Mouse (Mus musculus) gastrocnemius, postnatal 14 days (tissue): Measurements from ENCODE around the gene Slc9b2. TPM values are rescaled to one million over a fixed set of nuclear protein-coding genes. Genes with fewer than 3 reads are reported as not detected.

ENCODE experiments used
- DNase-seq: peaks from one replicate; pipeline ENCODE4 v3.0.0; 2021; ENCODE audit warnings: mixed read lengths
- intact Hi-C: fragments of 180-260 bp; cut with DNase I; formaldehyde crosslinking; loops from one replicate; pipeline ENCODE4 v1.15.1; 2025; ENCODE audit warnings: low total_unique reads
- total RNA-seq, 2 experiments: library from RNA; stranded (reverse); gene quantifications; 2 replicates each; pipeline ENCODE4 v1.2.3; 2021

The Slc9b2 gene
- total RNA-seq, 2 experiments from 2014 or later, result 0.29 to 0.33 TPM

GRCm38 (mm10) chr3:135304060-135304459, 3.4 kb upstream of the Slc9b2 start:
- no peak for DNase-seq

DNA sequence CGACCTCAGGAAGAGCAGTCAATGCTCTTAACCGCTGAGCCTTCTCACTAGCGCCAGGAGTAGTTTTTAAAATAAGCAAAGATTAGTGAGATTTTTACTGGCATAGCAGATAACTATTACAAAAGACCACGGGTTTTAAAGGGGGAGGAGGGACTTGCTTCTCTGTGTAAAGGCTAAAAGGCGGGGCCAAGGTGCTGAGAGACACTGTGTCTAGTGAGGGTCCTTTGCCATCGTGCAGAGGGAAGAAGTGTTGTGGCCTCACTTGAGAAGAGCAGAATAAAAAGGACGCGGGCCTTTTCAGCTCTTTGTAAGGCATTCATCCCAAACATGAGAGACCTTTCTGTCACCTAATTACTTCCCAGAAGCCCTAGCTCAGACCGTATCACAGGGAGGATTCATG, 2.9 kb upstream of the Slc9b2 start:
- no peak for DNase-seq
- intact Hi-C loops, result no loop called here

More at GRCm38 (mm10) chr3:135304060-135304459, 3.4 kb upstream of the Slc9b2 start:
- intact Hi-C loops, result no loop called here

DNA sequence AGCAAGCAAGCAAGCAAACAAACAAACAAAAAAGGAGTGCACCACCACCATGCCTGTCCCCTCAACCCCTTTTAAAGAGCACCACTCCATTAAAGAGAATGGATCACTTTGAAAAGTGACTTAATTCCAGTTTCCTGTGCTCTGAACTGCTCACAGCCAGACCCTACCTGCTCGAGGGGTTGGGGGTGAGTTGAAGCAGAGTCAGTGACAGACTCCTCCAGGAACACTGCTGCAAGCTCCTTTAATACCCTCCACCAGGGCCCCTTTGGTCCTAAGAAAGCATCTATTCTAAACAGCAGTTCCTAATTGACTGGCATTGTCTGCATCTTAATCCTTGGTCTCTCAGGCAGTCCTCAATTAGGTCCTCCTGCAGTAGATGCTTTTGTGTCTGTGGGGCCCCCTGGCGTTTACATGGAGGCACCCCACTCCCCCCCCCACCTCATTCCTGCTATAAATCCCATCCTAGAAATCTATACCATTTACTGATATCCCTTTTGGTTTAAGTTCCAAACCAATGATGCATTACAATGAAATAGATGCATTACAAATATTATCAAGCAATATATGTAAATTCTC, 5.5 kb downstream of the Slc9b2 start:
- intact Hi-C loops, result no loop called here
- DNase-seq, result no peak

DNA sequence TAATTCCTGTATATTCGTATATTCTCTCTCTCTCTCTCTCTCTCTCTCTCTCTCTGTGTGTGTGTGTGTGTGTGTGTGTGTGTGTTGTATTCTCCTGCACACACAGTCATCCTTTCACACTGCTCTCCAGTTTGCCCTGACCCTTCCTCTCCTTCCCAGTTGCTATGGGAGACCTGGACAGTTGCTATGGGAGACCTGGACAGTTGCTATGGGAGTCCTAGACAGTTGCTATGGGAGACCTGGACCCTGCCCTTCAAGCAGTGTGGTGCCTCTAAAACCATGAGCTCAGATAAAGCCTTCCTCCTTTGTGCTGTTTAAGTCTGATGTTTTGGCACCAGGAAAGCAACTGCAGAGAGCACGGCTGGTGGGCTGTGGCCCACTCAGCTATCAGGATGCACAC, 6.2 kb downstream of the Slc9b2 start:
- intact Hi-C loops, result no loop called here
- DNase-seq, result no peak

GRCm38 (mm10) chr3:135314811-135315210, 7.3 kb downstream of the Slc9b2 start:
- DNase-seq, result no peak
- intact Hi-C loops, result no loop called here

DNA sequence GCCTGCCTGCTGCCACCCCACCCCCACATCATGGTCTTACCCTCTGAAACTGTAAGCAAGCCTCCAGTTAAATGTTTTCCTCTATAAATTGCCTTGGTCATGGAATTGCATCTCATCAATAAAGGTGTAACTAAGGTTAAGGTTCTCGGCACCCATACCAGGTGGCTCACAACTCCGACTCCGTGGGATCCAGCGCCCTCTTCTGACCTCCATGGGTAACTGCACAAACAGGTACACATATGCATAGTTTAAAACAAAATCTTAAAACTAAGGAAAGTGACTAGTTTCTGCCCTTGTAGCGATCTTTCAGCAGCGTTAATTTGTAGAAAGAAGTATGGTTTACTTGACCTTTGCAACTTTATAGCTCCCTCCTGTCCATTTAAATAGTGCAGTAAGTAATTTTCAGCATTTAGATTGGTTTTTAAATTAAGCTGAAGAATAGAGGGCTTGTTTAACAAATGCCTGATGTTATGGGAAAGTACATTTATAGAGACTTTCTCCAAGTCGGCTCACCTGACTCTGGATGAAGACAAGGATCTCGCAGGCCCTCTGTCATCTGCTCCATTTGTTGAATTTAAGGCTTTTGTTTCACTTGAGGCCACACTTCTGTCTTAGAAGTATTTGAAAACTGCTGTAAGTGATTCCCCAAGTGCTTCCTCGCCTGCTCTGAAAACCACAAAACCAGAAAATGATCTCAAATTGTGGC, 8.4 kb downstream of the Slc9b2 start:
- intact Hi-C loops, result no loop called here
- DNase-seq, result no peak

DNA sequence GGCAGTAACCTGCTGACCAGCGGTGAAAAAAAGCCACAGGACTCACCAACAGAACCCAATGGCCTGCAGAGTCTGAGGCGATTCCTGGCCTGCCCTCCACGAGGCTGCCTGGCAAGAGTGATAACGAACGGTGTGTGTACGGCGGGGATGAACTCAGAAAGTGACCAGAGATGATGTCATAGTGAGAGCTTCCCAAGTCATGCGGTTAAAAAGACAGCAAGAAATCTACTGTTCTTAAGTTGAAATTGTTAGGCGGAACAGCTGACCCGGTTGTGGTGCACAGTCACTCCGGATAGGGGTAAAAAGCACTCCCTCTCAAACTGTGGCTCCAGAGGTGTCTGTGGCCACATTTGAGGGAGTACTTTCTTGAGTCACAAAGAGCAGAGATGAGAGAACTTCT, 10.8 kb downstream of the Slc9b2 start:
- intact Hi-C loops, result no loop called here

DNA sequence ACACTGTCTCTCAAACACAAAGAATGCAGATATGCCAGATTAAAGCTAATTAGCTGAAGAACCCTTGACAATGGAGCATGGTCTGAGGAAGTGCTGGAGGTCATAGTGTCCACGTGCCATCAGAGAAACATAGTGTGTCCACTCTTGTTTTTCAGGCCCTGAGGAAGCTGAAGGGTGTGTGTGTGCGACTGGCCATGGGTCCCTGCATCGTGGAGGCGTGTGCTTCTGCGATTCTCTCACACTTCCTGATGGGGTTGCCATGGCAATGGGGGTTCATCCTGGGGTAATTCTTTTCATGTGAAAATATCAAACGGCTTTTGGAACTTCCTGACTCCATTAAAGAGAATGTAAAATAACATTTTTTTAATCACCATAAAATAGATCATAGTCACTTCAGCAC, 16.9 kb downstream of the Slc9b2 start:
- intact Hi-C loops, result no loop called here
- DNase-seq, result no peak

More for the DNA sequence above, 10.8 kb downstream of the Slc9b2 start:
- DNase-seq, result no peak

- intact Hi-C loops, result loop anchor here (5.0 kb wide), 1 partner anchor 45 kb away; the partner anchor contains the start of gene Bdh2
- no peak for DNase-seq
These were observed 19.7 kb downstream of the Slc9b2 start for GRCm38 (mm10) chr3:135327176-135327575.

DNA sequence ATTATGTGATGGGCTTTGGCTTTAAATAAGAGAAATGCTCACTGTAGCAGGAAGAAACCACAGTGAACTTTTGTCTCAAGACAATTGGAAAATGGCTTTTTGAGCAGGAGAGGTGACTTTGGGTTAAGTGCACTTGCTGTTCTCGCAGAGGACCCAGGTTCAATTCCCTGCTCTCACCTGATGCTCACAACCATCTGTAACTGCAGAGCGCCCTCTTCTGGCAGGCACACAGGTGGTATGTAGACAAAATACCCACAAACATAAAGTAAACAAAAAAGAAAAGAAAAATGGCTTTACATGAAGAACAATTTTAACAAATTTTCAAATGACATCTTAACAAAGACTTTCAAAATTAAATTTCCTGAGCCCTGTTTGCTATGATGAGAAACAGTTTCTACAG, 20.1 kb downstream of the Slc9b2 start:
- no peak for DNase-seq
- intact Hi-C loops, result loop anchor here (5.0 kb wide), 1 partner anchor 45 kb away; the partner anchor contains the start of gene Bdh2

- DNase-seq, result peak; percentile 43
- intact Hi-C loops, result loop anchor here (5.0 kb wide), 1 partner anchor 46 kb away; the partner anchor contains the start of gene Bdh2
These were observed 21.1 kb downstream of the Slc9b2 start for GRCm38 (mm10) chr3:135328560-135328959.

- intact Hi-C loops, result no loop called here
- no peak for DNase-seq
These were observed 25.2 kb downstream of the Slc9b2 start for GRCm38 (mm10) chr3:135332691-135333090.

GRCm38 (mm10) chr3:135333763-135334162, 26.3 kb downstream of the Slc9b2 start:
- intact Hi-C loops, result no loop called here
- DNase-seq, result no peak

DNA sequence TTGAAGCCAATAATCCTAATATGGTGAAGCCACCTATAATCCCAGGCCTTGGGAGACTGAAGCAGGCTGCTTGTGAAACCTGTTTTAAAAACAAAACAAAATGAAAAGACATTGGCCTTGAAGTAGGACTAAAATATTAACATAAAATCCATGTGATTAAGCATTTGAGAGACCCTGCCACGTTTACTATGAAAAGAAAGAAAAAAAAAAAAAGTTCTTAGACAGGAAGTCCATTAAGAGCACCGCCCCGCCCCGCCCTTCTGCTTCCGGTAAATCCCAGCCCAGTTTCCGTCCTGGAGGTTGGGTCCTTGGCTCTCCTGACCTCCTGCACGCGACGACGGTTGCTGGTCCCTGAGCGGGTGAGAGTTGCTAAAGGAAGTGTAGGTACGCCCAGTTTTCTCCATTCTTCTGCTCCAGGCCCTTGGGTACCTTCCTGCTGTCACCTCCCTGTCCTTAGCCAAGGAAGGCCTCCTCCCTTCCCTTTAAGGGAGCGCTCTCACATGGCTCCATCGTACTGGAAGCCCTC, 40.3 kb downstream of the Slc9b2 start, which contains the start of gene Slc9b1:
Gene Slc9b1 (plus strand): TSS at position 291 of the 526 bp plus-strand sequence.
- DNase-seq, result no peak
- intact Hi-C loops, result no loop called here

DNA sequence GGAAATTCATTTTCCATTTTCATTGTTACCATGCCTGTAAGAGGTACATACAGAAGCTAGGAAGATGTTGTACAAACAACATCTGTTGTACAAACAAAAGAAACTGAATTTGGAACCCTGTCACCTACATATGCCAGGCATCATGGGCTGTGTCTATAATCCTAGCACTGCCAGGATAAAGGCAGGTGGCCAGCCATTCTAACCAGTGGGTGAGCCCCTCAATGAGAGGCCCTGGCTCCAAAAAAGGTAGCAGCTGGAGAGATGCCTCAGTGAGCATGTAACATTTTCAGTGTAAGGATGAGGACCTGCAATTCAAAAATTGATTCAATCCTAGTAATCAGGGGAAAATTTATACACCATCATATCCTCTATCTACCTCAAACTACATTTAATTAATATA, 41.5 kb downstream of the Slc9b2 start:
- DNase-seq, result no peak
- intact Hi-C loops, result no loop called here

DNA sequence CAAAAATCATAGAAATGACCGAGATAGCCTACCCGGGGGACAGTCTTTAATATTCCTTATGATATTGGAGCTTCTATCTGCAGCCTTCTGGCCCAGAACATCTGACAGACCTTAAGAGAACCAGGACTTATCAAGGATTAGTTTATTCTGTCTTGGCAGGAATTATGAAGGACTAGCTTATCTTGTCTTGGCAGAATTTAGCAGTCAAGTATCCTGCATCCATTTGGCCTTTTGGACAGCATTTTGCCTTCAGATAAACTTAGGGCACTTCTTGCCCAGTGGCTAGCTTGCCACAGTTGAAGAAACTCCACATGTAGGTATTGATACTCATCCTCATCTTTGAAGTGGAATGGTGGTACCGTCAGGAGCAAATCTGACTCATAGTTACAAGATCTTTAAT, 44.4 kb downstream of the Slc9b2 start:
- intact Hi-C loops, result no loop called here
- DNase-seq, result no peak

GRCm38 (mm10) chr3:135357394-135357793, 49.9 kb downstream of the Slc9b2 start:
- intact Hi-C loops, result no loop called here
- DNase-seq, result no peak

- intact Hi-C loops, result no loop called here
These were observed 68.3 kb downstream of the Slc9b2 start for GRCm38 (mm10) chr3:135375836-135376235.

DNA sequence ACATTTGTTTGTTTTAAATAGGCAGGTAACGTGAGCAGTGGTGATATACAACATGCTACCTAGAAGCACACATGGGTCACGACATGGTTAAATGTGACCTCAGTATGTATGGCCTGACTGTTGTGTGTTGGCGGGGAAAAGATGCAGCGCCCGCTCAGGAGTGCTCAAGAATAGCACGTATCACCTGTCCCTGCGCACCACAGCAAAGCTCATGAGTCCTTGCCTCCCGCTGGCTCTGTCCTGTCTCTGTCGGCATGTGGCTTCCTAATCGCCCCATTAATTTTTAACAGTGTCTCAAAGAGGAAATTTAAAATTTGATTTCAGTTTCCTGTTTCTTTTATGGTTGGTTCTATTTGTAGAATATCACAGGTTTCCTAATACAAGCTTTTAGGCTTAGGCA, 69.9 kb downstream of the Slc9b2 start:
- intact Hi-C loops, result no loop called here
- DNase-seq, result no peak

More at GRCm38 (mm10) chr3:135375836-135376235, 68.3 kb downstream of the Slc9b2 start:
- DNase-seq, result no peak

DNA sequence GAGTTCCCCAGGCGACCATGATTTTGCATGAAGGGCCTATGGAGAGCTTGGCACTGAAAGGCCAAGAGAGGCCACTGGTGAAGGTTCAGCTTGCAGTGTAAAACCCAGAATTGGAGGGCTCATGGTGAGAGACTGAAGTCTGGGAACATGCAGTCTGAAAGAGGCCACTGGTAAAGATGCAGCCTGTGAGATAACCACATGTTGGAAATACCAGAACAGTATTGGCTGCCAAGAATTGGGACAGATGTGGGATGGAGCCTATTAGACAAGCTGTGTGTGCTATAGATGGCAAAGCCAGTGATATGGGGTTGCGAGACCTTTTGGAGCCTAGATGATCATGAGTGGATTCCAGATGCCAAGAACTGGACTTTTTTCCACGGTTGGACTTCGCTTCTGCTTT, 72.4 kb downstream of the Slc9b2 start:
- DNase-seq, result no peak
- intact Hi-C loops, result no loop called here

- intact Hi-C loops, result no loop called here
- no peak for DNase-seq
These were observed 85.7 kb downstream of the Slc9b2 start for GRCm38 (mm10) chr3:135393186-135393585.
